Mouse (Mus musculus) hindbrain, embryonic 14.5 days (tissue): ENCODE measurements around the gene Map1a. TPM values are rescaled to one million over a fixed set of nuclear protein-coding genes. Genes with fewer than 3 reads are reported as not detected.
A peak's percentile ranks its signal among the peaks of the same experiment; 100 is the strongest.

Source experiments
- ATAC-seq: fragments of 200-750 bp; cut with Nextera tagmentation; 2 replicates; pipeline ENCODE4 v1.8.0; 2017; ENCODE audit warnings: moderate number of reproducible peaks, mild to moderate bottlenecking, moderate TSS enrichment, moderate library complexity; ENCODE audit not compliant: low FRiP score
- DNase-seq: peaks from one replicate; pipeline ENCODE4 v3.0.0-alpha.2; 2015; ENCODE audit warnings: low spot score
- H3K27ac ChIP-seq: fragments of 300-500 bp; sonication (generic); 2 replicates; pipeline ENCODE4 v1.5.1; 2014; ENCODE audit warnings: mild to moderate bottlenecking, moderate library complexity
- H3K27me3 ChIP-seq: fragments of 300-500 bp; sonication (generic); 2 replicates; pipeline ENCODE4 v1.6.1; 2014; ENCODE audit warnings: mild to moderate bottlenecking, low read length, mixed read lengths; ENCODE audit not compliant: control insufficient read depth, insufficient read depth
- H3K36me3 ChIP-seq: fragments of 300-500 bp; sonication (generic); replicated peaks from 2 replicates; pipeline ENCODE4 v1.6.1; 2014; ENCODE audit not compliant: control insufficient read depth, insufficient read depth
- H3K4me1 ChIP-seq: fragments of 300-500 bp; sonication (generic); replicated peaks from 2 replicates; pipeline ENCODE4 v1.6.1; 2014; ENCODE audit warnings: antibody characterized with exemption, low read length, mixed read lengths; ENCODE audit not compliant: control insufficient read depth, insufficient read depth
- H3K4me2 ChIP-seq: fragments of 300-500 bp; sonication (generic); replicated peaks from 2 replicates; pipeline ENCODE4 v1.6.1; 2014; ENCODE audit warnings: mild to moderate bottlenecking, moderate library complexity
- H3K4me3 ChIP-seq: fragments of 300-500 bp; sonication (generic); replicated peaks from 2 replicates; pipeline ENCODE4 v1.5.1; 2014; ENCODE audit warnings: mild to moderate bottlenecking, low read length
- H3K9ac ChIP-seq: fragments of 300-500 bp; sonication (generic); 2 replicates; pipeline ENCODE4 v1.6.1; 2014
- H3K9me3 ChIP-seq: fragments of 300-500 bp; sonication (generic); 2 replicates; pipeline ENCODE4 v1.6.1; 2016; ENCODE audit warnings: low read length; ENCODE audit not compliant: control insufficient read depth
- WGBS: fragments of 180-500 bp; shearing (Covaris S2); extraction: QIAGEN DNeasy Blood & Tissue Kit; methylation state at CpG from one replicate; pipeline ENCODE4 v1.1.7; 2014; 5-methylcytosine and 5-hydroxymethylcytosine counted together
- polyA plus RNA-seq: library from polyadenylated mRNA; unstranded; fragments of >200 nt; fragmentation: Nextera tagmentation; extraction: Ambion mirVana; gene quantifications from 2 replicates; pipeline ENCODE4 v1.2.1, GENCODE M21; 2014

Map1a gene
- polyA plus RNA-seq, 1 experiment from 2014 or later = 50.1 TPM

DNA sequence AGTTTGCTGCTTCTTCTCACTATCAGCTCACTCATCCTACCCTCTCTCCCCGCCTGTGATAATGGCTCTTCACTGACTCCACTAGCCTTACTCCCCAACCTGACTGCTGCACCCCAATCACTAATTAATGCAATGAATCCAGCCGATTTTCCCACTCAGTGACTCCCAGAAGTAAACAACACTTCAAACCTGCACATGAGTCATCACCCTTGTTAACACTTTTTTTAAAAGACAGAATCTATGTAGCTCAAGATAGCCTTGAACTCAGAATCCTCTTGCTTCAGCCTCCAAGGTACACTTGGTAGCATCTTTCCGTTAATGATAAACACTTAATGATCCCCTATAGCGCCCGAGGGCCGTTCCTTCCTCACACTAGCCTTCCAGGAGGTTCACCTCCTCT is 65.0 kb downstream of the Map1a start:
- peak overlapping the region; percentile 79 for H3K9ac ChIP-seq
- peak overlapping the region; percentile 64 for H3K4me3 ChIP-seq
- H3K36me3 ChIP-seq = peaks cover 4% of the 10 kb centered on the region; the same call in 1 of the 2 replicates
- ATAC-seq = no peak
- H3K4me2 ChIP-seq = peak overlapping the region; percentile 62
- no peak for DNase-seq
- H3K4me1 ChIP-seq = peaks cover 9% of the 10 kb centered on the region; the same call in 1 of the 2 replicates
- peak overlapping the region; percentile 78 for H3K27ac ChIP-seq
- 4% methylated on average over 6 of the region's 6 CpGs for WGBS
- peaks cover 18% of the 10 kb centered on the region for H3K27me3 ChIP-seq
- H3K9me3 ChIP-seq = no peaks in the 10 kb centered on the region

DNA sequence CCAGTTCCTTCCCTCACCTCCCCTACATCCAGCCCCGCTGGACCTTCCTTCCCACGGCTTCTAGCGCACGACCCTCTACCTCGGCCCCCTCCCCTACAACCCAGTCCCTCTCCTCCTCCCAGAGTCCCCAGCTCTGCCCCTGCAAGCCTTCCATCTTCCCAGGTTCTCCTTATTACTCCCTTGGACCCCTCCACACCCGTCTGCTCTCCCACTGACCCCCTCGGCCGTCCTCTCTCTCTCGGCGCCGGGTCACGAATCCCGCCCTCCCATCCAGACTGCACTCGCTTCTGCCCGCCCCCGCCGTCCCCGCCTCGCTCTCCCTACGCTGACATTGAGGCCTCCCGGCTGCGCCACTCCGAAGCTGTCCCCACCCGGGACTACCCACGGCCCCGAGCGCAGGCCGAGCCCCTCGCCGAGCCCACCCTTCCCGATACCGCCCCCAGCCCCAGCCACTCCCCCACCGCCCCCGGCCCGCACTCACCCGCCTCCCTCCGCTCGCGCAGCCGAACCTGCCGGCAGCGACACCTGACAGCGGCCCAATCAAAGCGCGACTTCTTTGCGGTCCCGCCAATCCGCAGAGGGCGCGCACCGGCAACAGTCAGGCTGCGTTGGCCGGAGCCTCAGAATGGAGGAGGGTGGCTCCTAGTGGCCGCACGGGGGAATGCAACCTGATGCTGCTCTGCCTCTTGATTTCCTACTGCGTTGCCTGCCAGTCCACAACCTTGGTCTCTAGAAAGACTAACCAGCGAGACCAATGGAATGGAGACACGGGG is 65.6 kb downstream of the Map1a start, which contains the start of gene Ppip5k1:
TSS of gene Ppip5k1 (minus strand) at position 577 of the 773 bp plus-strand sequence.
- DNase-seq (peak; percentile 96), ATAC-seq (peak; percentile 98)
- under 1% methylated on average over 57 of the region's 58 CpGs for WGBS
- no peaks in the 10 kb centered on the region for H3K9me3 ChIP-seq
- H3K27me3 ChIP-seq = peaks cover 20% of the 10 kb centered on the region
- peak within 1 kb of the TSS; percentile 64 for H3K4me3 ChIP-seq
- H3K36me3 ChIP-seq = no peaks in the 10 kb centered on the region
- peak within 1 kb of the TSS; percentile 79 for H3K9ac ChIP-seq
- H3K4me1 ChIP-seq = peaks cover 9% of the 10 kb centered on the region; the same call in 1 of the 2 replicates
- peak within 1 kb of the TSS; percentile 62 for H3K4me2 ChIP-seq
- H3K27ac ChIP-seq = peak within 1 kb of the TSS; percentile 78

DNA sequence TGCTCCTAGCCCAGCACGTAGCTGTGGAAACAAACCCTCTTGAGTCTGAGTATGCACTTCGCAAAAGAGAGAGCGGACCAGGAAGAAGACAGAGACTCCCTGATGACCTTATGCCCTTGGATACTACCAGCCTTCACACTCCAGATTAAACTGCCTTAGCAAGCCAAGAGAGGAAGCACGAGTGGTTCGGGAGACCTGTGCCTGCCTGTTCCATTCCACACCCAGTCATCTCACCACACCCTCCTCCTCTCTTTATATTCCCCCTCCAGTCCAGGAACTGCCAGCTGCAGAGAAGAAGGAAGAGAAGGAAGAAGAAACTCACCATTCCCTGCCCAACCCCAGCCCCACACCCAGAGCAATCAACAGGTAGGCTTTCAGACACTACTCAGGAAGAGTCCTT is 68.1 kb downstream of the Map1a start, which contains the start of gene Ckmt1:
TSS of gene Ckmt1 (plus strand) at position 221 of the 400 bp plus-strand sequence.
- ATAC-seq (no peak), DNase-seq (no peak)

GRCm38 (mm10) chr2:121357961-121358360 is 68.6 kb downstream of the Map1a start:
- Histone ChIP-seq H3K27me3 (peaks cover 20% of the 10 kb centered on the region), H3K27ac (peak overlapping the region; percentile 55; the same call in 1 of the 2 replicates), H3K4me1 (peaks cover 9% of the 10 kb centered on the region; the same call in 1 of the 2 replicates), H3K9ac (peak overlapping the region; percentile 72), H3K4me3 (peak overlapping the region; percentile 42), H3K4me2 (peak overlapping the region; percentile 60), H3K9me3 (no peaks in the 10 kb centered on the region), H3K36me3 (no peaks in the 10 kb centered on the region)
- DNase-seq (no peak), ATAC-seq (no peak)
- 8% methylated on average over 4 of the region's 4 CpGs for WGBS

More for the DNA sequence above, 68.1 kb downstream of the Map1a start, which contains the start of gene Ckmt1:
- Histone ChIP-seq H3K9me3 (no peaks in the 10 kb centered on the region), H3K9ac (peak within 1 kb of the TSS; percentile 72), H3K4me3 (peak within 1 kb of the TSS; percentile 42), H3K36me3 (no peaks in the 10 kb centered on the region), H3K4me2 (peak within 1 kb of the TSS; percentile 60), H3K27me3 (peaks cover 20% of the 10 kb centered on the region), H3K27ac (peak within 1 kb of the TSS; percentile 55; the same call in 1 of the 2 replicates), H3K4me1 (peaks cover 9% of the 10 kb centered on the region; the same call in 1 of the 2 replicates)
- 64% methylated on average over 5 of the region's 5 CpGs for WGBS

DNA sequence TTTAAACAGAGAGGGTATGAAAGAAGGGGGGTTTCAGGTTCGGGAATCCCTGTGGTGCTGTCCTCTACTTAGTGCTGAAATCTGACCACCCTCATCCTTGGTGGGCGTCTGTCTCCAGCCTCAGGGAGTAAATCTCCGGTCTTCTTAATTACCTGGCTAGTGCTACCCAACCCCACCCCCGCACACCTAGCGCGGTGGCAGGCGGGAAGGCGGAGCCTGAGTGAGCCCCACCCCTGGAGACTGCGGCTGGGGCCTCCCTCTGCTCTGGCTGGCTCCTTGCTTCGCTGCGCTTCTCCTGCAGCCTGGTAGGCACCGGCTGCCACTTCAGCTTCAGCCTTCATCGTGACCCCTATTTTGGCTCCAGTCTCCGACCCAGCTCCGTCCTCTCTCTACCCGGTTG is 69.0 kb downstream of the Map1a start:
- Histone ChIP-seq H3K27ac (peak overlapping the region; percentile 55), H3K4me1 (peaks cover 9% of the 10 kb centered on the region; the same call in 1 of the 2 replicates), H3K4me3 (peak overlapping the region; percentile 42), H3K36me3 (no peaks in the 10 kb centered on the region; the same call in 1 of the 2 replicates), H3K4me2 (peak overlapping the region; percentile 60), H3K9me3 (no peaks in the 10 kb centered on the region), H3K27me3 (peaks cover 20% of the 10 kb centered on the region), H3K9ac (peak overlapping the region; percentile 72)
- under 1% methylated on average over 16 of the region's 16 CpGs for WGBS
- ATAC-seq (peak; percentile 76), DNase-seq (peak; percentile 62)

DNA sequence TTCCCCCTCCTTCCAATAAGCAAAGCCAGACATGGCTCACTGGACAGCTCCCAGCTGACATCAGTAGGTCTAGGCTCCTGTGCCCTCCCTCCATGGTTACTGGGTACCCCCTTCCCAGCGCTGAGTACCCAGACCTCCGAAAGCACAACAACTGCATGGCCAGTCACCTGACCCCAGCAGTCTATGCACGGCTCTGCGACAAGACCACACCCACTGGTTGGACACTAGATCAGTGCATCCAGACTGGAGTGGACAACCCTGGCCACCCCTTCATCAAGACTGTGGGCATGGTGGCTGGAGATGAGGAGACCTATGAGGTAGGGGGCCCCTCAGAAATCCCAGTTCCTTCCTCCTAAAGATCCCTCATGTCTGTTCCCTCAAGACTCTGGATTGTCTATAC is 70.1 kb downstream of the Map1a start:
- peak overlapping the region; percentile 72; the same call in 1 of the 2 replicates for H3K9ac ChIP-seq
- H3K4me3 ChIP-seq = peak overlapping the region; percentile 42
- WGBS = 56% methylated on average over 4 of the region's 4 CpGs
- no peak overlapping the region for H3K27ac ChIP-seq
- H3K36me3 ChIP-seq = no peaks in the 10 kb centered on the region; the same call in 1 of the 2 replicates
- peaks cover 4% of the 10 kb centered on the region; the same call in 1 of the 2 replicates for H3K4me1 ChIP-seq
- no peak for ATAC-seq
- DNase-seq = no peak
- peak overlapping the region; percentile 60 for H3K4me2 ChIP-seq
- peaks cover 20% of the 10 kb centered on the region for H3K27me3 ChIP-seq
- H3K9me3 ChIP-seq = no peaks in the 10 kb centered on the region

Other genes with a start within 250 kb of the Map1a start
- gene Tgm5, start 203.8 kb upstream of the Map1a start, polyA plus RNA-seq = 0.22 and 0.24 TPM in 2 replicates
- gene Tgm7, start 179.8 kb upstream of the Map1a start, polyA plus RNA-seq = not detected in 2 replicates
- 26.9 and 32.6 TPM in 2 replicates for gene Adal, start 149.2 kb upstream of the Map1a start, polyA plus RNA-seq
- gene Lcmt2, start 148.9 kb upstream of the Map1a start, polyA plus RNA-seq = 16.2 and 20.9 TPM in 2 replicates
- 43.3 and 43.7 TPM in 2 replicates for gene Tubgcp4, start 118.9 kb upstream of the Map1a start, polyA plus RNA-seq
- gene Zscan29, start 118.5 kb upstream of the Map1a start, polyA plus RNA-seq = 6.6 and 7.7 TPM in 2 replicates
- 165 and 170 TPM in 2 replicates for gene Trp53bp1, start 18.2 kb upstream of the Map1a start, polyA plus RNA-seq
- 18.6 and 19.3 TPM in 2 replicates for gene Ppip5k1, start 65.8 kb downstream of the Map1a start, polyA plus RNA-seq
- 90.5 and 103 TPM in 2 replicates for gene Ckmt1, start 68.1 kb downstream of the Map1a start, polyA plus RNA-seq
- gene Strc, start 97.6 kb downstream of the Map1a start, polyA plus RNA-seq = not detected in 2 replicates
- 268 and 307 TPM in 2 replicates for gene Pdia3, start 124.2 kb downstream of the Map1a start, polyA plus RNA-seq
- gene Catsper2, start 124.2 kb downstream of the Map1a start, polyA plus RNA-seq = 2.9 and 3.1 TPM in 2 replicates
- gene Ell3, start 154.7 kb downstream of the Map1a start, polyA plus RNA-seq = 1.5 and 2.6 TPM in 2 replicates
- 315 and 365 TPM in 2 replicates for gene Serf2, start 159.6 kb downstream of the Map1a start, polyA plus RNA-seq
- gene Hypk, start 163.7 kb downstream of the Map1a start, polyA plus RNA-seq = 71.9 and 90.2 TPM in 2 replicates
- 0.68 and 0.96 TPM in 2 replicates for gene Serinc4, start 167.2 kb downstream of the Map1a start, polyA plus RNA-seq
- 65.0 and 69.0 TPM in 2 replicates for gene Mfap1b, start 184.5 kb downstream of the Map1a start, polyA plus RNA-seq
- 23.1 and 25.3 TPM in 2 replicates for gene Mfap1a, start 217.1 kb downstream of the Map1a start, polyA plus RNA-seq
- 3.2 and 3.8 TPM in 2 replicates for gene Wdr76, start 217.1 kb downstream of the Map1a start, polyA plus RNA-seq